Mouse (Mus musculus) forebrain, postnatal 0 days (tissue): ENCODE measurements around the gene Il1b. TPM values are rescaled to one million over a fixed set of nuclear protein-coding genes. Genes with fewer than 3 reads are reported as not detected.

Experiments used
- ATAC-seq: fragments of 200-750 bp; cut with Nextera tagmentation; 2 replicates; pipeline ENCODE4 v1.8.0; 2017; ENCODE audit warnings: mild to moderate bottlenecking, moderate library complexity
- DNase-seq: peaks from one replicate; pipeline ENCODE4 v3.0.0-alpha.2; 2015
- H3K27ac ChIP-seq: fragments of 300-500 bp; sonication (generic); 2 replicates; pipeline ENCODE4 v1.5.1; 2014; ENCODE audit warnings: low read depth, mild to moderate bottlenecking, antibody characterized with exemption, low read length, moderate library complexity, mixed read lengths
- H3K27me3 ChIP-seq: fragments of 300-500 bp; sonication (generic); 2 replicates; pipeline ENCODE4 v1.6.1; 2014; ENCODE audit warnings: mild to moderate bottlenecking, low read length, mixed read lengths; ENCODE audit not compliant: insufficient read depth
- H3K36me3 ChIP-seq: fragments of 300-500 bp; sonication (generic); 2 replicates; pipeline ENCODE4 v1.6.1; 2014; ENCODE audit warnings: mild to moderate bottlenecking, moderate library complexity; ENCODE audit not compliant: insufficient read depth
- H3K4me1 ChIP-seq: fragments of 300-500 bp; sonication (generic); 2 replicates; pipeline ENCODE4 v1.6.1; 2014; ENCODE audit warnings: antibody characterized with exemption; ENCODE audit not compliant: insufficient read depth
- H3K4me2 ChIP-seq: fragments of 300-500 bp; sonication (generic); 2 replicates; pipeline ENCODE4 v1.6.1; 2014; ENCODE audit warnings: low read depth, mild to moderate bottlenecking, moderate library complexity
- H3K4me3 ChIP-seq: fragments of 300-500 bp; sonication (generic); 2 replicates; pipeline ENCODE4 v1.5.1; 2014; ENCODE audit warnings: low read depth, low read length, mixed read lengths
- H3K9ac ChIP-seq: fragments of 300-500 bp; sonication (generic); 2 replicates; pipeline ENCODE4 v1.6.1; 2014; ENCODE audit warnings: mild to moderate bottlenecking
- H3K9me3 ChIP-seq: fragments of 300-500 bp; sonication (generic); 2 replicates; pipeline ENCODE4 v1.6.1; 2016; ENCODE audit warnings: low read length
- CTCF ChIP-seq: sonication (generic); IDR thresholded peaks from 2 replicates; pipeline ENCODE4 v1.5.1; 2016; ENCODE audit warnings: antibody characterized with exemption, control low read depth, low read depth
- WGBS: fragments of 180-500 bp; shearing (Covaris S2); extraction: QIAGEN DNeasy Blood & Tissue Kit; methylation state at CpG from one replicate; pipeline ENCODE4 v1.1.7; 2014; 5-methylcytosine and 5-hydroxymethylcytosine counted together
- polyA plus RNA-seq: library from polyadenylated mRNA; unstranded; fragments of >200 nt; fragmentation: Nextera tagmentation; extraction: Ambion mirVana; gene quantifications from 2 replicates; pipeline ENCODE4 v1.2.1, GENCODE M21; 2015
- total RNA-seq: library from RNA; depleted of rRNA; stranded (reverse); fragments of >200 nt; gene quantifications from 2 replicates; pipeline ENCODE4 v1.2.3, GENCODE M21; 2014; rRNA removed

Gene Il1b
- total and polyA plus RNA-seq, 2 experiments from 2014 or later = 0.15 TPM; not detected in 1

GRCm38 (mm10) chr2:129315831-129316230 is 55.1 kb downstream of the Il1b start:
- no peak overlapping the region for H3K4me3 ChIP-seq
- H3K9ac ChIP-seq = no peak overlapping the region
- H3K4me2 ChIP-seq = no peak overlapping the region
- H3K27ac ChIP-seq = no peak overlapping the region
- H3K4me1 ChIP-seq = no peaks in the 10 kb centered on the region
- no peaks in the 10 kb centered on the region for H3K9me3 ChIP-seq
- no peak for ATAC-seq
- H3K27me3 ChIP-seq = no peaks in the 10 kb centered on the region
- DNase-seq = no peak
- H3K36me3 ChIP-seq = no peaks in the 10 kb centered on the region
- WGBS = 72% methylated on average over 4 of the region's 4 CpGs
- TF ChIP-seq CTCF = no peak

GRCm38 (mm10) chr2:129314880-129315279 is 56.1 kb downstream of the Il1b start:
- Histone ChIP-seq H3K4me3 (no peak overlapping the region), H3K4me1 (no peaks in the 10 kb centered on the region), H3K27ac (no peak overlapping the region), H3K36me3 (no peaks in the 10 kb centered on the region), H3K9ac (no peak overlapping the region), H3K4me2 (no peak overlapping the region), H3K27me3 (no peaks in the 10 kb centered on the region), H3K9me3 (no peaks in the 10 kb centered on the region)
- no peak for TF ChIP-seq CTCF
- no peak for DNase-seq
- WGBS = 78% methylated on average over 6 of the region's 6 CpGs
- ATAC-seq = no peak

Other genes with a start within 250 kb of the Il1b start
- 15.2 and 21.4 TPM in 2 replicates for gene Chchd5, start 241.4 kb downstream of the Il1b start, total RNA-seq
- gene Chchd5, start 241.4 kb downstream of the Il1b start, polyA plus RNA-seq = 17.1 and 17.6 TPM in 2 replicates
- 68.7 and 73.5 TPM in 2 replicates for gene Slc20a1, start 172.4 kb downstream of the Il1b start, total RNA-seq
- gene Slc20a1, start 172.4 kb downstream of the Il1b start, polyA plus RNA-seq = 27.4 and 36.5 TPM in 2 replicates
- gene Ckap2l, start 73.9 kb downstream of the Il1b start, total RNA-seq = 5.3 and 9.1 TPM in 2 replicates
- 8.9 and 9.8 TPM in 2 replicates for gene Ckap2l, start 73.9 kb downstream of the Il1b start, polyA plus RNA-seq
- gene Il1a, start 61.2 kb downstream of the Il1b start, total RNA-seq = 0.10 TPM in 1 of 2 replicates, not detected in the other
- gene Il1a, start 61.2 kb downstream of the Il1b start, polyA plus RNA-seq = 0.34 and 0.38 TPM in 2 replicates
- not detected in 2 replicates for gene F830045P16Rik, start 165.5 kb upstream of the Il1b start, total RNA-seq
- gene F830045P16Rik, start 165.5 kb upstream of the Il1b start, polyA plus RNA-seq = not detected in 2 replicates
- 94.1 and 118 TPM in 2 replicates for gene Sirpa, start 221.7 kb upstream of the Il1b start, total RNA-seq
- gene Sirpa, start 221.7 kb upstream of the Il1b start, polyA plus RNA-seq = 41.4 and 61.8 TPM in 2 replicates